Mouse (Mus musculus) cerebellum, postnatal 10 days (tissue): Measurements from ENCODE around the gene Bace2.
A peak's percentile ranks its signal among the peaks of the same experiment; 100 is the strongest.

Source experiments
- DNase-seq, 2 experiments: peaks; one replicate each; pipeline ENCODE4 v3.0.0; 2021; ENCODE audit warnings: mixed read lengths in 2 of 2

Bace2 gene

DNA sequence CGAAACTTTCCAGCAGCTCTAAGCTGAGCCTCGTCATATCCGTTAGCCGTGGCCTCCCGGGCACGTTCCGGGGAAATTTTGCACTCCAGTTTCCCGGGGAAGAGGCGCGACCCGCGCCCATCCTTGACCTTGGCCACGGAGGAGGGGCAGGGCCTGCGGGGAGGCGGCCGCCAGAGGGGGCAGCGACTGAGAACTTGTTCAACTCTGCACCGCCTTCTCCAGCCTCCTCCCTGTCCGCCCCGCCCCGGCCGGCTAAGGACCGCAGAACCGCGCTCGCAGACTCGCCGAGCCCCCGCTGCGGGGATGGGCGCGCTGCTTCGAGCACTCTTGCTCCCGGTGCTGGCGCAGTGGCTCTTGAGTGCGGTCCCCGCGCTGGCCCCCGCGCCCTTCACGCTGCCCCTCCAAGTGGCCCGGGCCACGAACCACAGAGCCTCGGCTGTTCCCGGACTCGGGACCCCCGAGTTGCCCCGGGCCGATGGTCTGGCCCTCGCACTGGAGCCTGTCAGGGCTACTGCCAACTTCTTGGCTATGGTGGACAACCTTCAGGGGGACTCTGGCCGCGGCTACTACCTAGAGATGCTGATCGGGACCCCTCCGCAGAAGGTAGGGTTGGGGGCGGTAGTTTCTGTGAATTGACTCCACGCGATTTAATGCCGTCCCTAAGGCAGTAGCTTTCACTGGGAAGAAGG lies at the start of gene Bace2:
Gene Bace2 (plus strand): TSS at position 244 of the 689 bp plus-strand sequence.
- peak; percentile 62 to 75 for DNase-seq

DNA sequence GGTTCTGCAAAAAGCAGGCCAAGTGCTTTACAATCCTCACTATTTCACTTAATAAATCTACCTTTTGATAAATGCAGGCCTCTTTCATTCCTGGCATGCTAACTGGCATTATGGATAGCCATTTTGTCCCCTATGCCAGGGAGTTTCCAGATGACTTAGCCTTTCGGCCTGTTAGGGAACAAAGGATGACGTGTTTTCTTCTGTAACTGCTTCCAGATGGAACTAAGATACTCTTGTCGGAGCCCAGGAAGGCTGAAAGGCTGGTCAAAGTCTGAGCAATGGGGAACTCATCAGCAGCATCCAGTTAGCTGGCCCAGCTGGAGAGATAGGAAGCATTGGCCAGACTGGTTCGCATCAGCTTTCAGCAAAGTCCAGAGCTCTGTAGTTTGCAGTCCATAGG lies 48.9 kb upstream of the Bace2 start:
- DNase-seq = no peak

DNA sequence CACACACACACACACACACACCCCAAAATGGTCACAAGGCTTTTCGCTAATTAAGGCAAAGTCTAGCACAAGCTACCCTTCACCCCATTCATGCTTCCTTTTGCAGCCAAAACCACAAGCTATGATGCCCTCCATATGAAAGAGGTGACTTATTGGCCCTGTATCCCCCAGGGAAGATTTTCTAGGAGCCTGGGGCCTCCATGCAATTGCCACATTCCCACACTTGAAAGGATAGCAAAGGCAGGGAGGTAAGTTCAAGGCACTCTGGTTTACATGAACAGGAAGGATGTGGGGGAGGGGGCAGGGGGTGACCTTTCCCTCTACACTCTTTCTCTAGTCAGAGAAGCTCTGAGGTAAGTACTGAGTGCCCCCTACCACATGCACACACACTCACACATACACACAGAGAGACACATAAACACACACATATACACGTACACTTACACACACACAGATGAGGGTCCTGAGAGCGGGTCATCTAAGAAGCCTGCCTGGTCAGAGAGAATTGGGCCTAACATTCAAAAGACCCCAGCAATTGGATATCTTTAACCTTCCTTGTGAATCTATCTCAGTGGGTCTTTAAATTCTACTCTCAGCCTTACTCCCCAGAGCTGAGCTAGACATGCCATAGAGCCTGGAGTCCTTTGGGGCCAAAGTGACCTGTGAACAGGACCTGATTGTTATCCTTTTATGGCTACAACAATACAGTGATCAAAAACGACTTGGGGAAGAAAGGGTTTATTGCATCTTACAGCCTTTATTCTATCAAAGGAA lies 46.6 kb upstream of the Bace2 start:
- DNase-seq = no peak

DNA sequence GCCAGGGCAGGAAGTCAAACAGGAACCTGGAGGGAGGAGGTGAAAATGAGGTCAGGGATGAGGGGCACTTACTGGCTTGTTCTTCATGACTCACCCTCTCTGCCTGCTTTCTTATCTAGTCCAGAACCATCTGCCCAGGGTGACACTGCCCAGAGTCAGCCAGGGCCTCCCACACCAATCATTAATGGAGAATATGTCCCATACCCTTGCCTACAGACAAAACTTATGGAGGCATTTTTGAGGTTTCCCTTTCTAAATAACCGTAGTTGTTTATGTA lies 46.0 kb upstream of the Bace2 start:
- DNase-seq = no peak

DNA sequence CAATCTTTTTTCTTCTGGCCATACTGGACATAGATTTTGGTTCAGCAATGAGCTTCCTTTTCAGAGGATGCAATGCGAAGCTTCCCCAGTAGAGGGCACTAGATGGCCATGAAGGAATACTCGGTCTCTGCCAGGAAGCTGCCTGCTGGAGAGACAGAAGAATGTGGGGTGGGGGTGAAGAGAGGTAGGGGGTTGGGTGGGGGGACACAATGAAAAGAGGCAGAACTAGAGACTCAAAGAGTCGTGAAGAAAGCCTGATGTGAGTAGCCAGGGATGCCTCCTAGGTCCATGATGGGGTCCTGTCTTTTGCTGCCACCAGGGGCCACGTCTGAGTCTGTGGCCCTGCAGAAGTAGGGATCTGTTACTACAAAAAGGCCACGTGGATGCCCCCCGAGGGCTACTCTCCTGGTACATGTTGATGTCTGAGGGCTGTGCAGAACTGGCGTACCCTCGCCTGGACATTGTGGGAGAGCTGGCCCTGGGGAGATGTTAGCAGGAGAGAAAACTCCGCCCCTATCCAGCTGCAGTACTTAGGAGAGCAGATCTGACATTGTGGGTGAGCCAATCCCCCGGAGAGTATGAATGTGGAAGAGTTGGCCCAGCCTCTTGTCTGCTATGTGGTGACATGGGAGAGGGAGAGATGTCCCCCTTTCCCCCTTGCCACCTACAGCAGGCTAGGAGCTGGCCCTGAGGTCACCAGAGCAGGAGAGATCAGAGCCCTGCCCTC lies 43.4 kb upstream of the Bace2 start:
- peak; percentile 89 to 93 for DNase-seq

DNA sequence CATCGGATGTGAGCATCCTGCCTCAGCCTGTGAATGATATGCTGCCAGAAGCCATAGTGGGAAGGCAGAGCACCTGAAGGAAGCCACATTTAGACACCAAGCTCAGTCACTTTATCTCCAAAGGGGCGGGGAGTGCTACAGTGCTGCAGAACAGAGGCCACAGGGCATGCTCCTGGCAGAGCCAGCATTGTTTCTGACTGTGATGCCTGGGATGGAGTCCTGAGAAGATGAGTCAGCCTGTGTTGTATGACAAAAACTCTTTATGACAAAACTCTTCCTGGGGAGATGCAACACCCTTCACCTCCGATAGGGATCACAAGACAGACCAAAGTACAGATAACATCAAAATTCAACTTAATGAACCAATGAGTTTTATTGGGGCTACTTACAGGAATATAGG lies 35.0 kb upstream of the Bace2 start:
- DNase-seq = no peak

DNA sequence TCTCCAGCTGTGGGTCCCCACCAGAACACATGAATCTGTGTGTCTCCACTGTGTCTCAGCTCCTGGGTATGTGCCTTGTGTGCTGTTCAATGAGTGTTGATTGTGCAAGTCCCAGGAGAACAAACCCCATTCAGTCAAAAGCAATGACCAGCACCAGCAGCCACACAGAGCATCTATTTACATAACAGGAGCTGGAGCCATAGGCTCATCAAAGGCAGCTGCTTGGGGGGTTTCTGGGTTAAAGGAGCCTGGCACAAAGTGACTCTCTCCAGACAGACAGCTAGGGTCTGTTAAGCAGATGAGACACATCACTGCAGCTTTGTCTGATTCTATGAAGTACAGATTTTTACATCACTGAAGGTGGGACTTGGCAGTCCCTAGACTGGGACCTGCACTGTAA lies 33.9 kb upstream of the Bace2 start:
- DNase-seq = no peak

DNA sequence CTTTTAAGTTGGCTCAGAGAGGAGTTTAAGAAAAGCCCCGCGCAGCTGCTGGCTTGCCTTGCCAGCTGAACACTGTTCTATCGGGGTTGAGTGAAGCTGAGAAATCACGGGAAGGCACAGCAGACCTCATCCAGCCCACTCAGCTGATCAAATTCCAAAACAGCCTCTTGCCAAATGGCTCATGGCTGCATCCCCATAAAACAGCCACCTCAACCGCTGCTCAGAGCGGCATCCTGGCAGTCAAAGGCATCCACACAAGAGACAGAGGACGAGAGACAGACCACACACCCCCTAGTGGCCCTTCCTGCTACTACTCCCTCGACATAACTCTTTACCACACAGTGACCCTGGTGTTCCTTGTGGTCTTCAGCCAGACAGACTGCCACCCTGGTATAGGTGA lies 30.6 kb upstream of the Bace2 start:
- peak; percentile 65 to 69 for DNase-seq

DNA sequence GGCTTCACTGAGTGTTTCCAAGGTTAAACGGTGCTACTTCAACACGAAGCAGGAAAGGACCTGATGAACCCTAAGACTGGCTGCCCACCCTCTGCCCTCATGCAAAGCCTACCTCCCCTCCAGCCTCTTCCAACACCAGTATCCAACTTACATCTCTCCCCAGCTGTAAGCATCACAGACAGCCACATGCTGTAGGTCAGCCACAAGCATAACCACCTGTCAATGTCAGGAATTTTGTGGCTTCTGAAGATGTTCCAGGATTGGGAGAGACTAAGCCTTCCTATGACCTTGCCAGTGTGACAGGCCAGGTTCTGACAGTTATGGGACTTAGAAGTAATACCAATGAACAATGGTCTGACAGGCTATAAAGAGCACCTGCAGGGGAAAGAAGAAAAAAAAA lies 27.9 kb upstream of the Bace2 start:
- no peak for DNase-seq

DNA sequence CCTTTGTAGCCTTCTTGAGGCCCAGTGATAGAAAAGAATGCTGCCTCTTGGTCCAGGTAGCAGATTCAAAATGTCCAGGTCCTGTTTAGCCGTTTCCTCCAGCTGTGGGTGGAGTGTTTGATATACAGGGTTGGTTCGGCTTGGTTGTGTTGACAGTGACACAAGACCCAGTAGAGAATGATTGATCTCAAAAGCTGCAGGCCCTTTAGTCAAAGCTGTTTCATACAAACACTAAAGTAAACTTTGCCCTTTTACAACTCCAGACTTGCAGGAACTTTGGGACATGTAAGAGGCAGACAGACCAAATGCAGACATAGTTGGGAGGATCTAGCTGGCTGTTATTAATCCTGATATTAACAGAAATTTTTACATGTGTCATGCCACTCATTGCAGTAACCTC lies 3.5 kb upstream of the Bace2 start:
- no peak for DNase-seq

DNA sequence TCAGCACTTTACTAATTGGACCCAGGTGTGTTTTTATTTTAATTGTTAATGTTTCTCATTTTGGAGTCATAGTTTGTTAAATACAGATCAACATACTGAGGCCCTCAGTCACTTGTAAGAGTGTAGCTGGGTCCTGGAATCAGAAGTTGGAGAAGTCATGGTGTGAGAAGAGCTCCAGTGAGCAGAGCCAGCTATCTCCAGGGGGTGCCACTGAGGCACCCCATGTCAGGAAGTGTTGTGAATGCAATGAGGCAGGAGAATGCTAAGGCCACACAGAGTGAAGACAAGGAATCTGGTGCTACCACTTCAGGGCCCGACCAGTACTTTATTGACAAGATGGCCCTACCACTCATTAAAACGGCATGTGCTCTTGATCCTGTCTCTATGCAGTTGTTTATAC lies 1.9 kb upstream of the Bace2 start:
- no peak for DNase-seq

DNA sequence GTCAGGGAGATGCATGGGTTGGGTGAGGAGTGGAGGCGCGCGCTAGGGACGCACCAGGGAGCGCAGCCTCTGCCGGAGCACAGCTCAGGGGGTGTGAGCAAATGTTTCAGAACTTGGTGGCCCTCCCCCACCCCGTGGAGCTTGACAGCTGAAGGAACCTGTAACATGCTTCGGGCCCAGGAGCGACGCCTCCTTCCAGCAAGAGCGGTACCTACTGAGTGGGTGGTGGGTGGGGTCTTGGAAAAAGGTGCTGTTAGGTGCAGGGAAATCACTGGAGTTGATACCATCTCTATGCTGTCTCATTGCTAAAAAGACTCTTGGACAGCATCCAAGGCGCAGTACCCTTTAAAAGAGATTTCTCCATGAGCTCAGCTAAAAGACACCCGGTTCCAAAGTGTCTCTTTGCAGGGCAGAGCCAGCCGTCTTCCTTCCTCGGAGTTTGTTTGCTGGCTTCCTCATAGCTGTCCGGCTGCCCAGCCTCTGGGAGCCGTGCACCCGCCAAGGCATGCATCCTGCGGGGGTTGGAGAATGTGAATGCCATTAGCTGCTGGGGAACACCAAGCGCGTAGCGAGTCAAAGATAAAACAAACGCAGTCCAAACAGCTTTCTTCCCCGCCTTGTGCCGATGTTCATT lies 763 bp downstream of the Bace2 start:
- DNase-seq = peak; percentile 28 to 42

DNA sequence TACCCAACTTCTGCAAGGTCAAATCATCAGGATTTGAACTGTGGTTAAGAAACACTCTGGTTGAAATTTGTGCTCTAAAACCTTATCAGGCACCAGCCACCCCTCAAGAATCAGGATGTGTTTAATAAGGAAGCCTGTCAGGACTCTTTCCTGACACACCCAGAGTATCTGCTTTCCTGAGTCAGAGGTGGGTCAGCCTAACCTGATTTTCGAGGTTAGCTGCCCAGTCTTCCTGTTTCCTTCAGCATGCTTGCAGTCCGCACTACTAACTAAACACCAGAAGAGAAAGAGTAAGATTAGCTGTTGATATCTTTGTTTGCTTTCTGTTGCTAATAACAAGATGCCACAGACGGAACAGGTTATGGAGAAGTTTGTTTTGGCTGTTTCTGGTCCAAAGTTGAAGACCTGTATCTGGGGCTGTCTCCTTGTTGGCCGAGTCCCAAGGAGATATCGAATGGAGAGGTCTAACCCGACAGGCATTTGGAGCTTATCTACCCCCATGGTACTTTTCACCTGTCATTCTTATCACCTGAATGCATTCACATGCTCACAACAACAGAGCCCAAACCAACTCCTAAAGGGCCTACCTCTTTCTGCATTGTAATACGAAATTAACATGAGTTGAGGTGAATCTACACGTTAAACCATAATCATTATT lies 5.8 kb downstream of the Bace2 start:
- no peak for DNase-seq

DNA sequence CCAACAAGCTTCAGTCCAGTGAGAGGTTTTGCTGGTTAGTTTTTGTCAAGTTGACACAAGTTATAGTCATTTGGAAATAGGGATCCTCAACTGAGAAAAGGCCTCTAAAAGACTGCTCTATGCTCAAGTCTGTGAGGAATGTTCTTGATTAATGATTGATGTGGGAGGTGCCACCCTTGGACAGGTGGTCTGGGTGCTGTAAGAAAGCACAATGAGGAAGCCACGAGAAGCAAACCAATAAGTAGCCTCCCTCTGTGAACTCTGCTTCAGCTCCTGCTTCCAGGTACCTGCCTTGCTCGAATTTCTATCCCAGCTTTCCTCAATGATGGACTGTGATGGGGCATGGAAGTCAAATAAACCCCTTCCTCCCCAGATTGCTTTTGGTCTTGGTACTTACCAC lies 9.6 kb downstream of the Bace2 start:
- no peak for DNase-seq

DNA sequence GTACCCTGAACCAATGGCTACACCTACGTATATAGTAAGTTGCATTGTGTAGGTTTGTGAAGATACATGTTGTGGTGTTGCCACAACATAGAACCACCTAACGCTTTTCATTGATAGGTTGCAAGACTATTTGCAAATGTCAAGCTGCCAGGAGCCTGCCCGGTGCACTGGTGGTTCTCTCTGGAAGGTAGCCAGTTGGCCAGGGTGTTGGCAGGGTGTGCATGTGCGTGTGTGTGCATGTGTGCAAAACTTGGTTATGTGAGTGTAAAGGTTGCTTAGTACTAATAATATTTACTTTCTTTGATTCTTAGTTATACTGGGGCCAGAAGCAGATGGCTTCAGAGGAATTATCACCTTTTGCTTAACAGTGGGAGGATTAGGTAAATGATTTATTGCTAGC lies 13.7 kb downstream of the Bace2 start:
- peak; percentile 85 for DNase-seq

DNA sequence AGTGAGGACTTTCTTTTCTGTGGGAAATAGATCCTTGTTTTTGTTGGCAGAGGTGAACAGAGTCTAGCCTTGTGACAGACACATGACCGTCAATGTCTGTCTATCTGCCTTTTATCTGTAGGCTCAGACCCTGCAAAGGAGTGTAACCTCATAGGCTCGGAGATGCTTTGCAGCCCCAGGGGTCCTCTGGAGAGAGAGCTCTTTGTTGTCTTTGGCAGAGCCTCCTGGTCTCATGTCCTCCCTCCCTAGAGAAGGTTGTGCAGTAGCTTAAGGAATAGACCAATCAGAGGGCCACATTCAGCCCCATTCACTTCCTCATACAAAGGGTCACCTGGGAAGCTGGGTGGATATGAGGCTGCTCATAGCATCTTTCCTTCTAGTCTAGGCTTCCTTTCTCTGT lies 31.4 kb downstream of the Bace2 start:
- DNase-seq = no peak

DNA sequence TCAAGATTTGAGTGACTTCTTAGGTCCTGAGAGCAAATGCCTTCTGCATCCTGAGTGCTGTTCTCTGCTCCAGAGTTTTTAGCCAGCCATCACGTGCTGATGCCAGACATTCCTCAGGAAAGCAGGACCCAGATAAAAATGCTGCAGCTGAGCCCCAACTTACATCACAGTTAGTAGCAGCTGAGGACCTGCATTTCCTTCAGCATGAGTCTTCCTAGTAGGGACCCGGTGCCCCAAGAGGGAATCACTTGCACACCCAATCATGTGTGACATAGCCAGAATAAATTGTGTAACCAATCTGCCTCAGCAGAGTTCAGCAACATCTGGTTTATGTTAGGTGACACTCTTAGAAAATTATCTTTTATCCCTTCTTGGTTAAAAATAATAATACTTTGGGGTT lies 34.7 kb downstream of the Bace2 start:
- no peak for DNase-seq

DNA sequence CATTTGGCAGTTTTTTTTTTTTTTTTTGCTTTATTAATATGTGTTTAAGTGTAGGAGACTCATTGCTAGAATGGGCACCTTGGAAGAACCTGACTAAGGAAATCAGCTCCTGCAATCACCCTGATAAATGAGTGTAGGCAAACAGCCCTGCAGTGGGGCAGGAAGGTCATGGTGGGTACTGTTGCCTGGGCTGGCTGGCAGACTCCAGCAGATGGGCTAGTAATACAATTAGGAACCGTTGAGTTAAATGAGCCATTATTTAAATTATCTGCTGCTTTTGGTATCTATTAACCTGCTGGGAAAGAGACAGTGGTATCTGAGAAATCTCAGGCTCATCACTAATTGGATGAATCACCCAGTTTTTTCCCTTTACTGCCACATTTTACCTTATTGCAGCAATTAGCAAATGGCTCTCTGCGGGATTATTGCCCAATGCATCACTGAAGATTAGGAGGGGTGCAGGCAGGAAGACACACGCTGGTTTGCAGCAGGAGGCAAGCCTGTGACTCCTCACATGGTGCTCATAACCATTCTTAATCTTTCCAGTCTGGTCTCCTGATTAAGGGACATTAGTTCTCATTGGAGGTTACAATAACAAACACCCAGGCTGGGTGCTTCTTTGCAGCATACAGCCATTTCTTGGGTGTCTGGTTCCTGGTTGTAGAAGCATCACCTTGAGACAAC lies 35.3 kb downstream of the Bace2 start:
- DNase-seq = no peak

DNA sequence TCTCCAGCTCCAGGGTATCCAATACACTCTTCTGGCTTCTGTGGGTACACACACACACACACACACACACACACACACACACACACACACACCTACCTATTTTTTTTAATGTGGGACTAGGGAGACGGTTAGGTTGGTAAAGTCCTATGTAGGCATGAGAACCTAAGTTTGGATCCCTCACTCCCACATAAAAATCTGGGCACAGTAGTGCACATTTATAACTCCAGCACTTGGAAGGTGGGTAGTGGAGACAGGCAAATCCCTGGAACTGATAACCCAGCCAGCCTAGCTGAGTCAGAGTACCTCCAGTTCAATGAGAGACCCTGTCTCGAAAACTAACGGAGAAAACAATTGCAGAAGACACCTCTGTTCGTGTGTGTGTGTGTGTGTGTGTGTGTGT lies 39.9 kb downstream of the Bace2 start:
- DNase-seq = no peak

DNA sequence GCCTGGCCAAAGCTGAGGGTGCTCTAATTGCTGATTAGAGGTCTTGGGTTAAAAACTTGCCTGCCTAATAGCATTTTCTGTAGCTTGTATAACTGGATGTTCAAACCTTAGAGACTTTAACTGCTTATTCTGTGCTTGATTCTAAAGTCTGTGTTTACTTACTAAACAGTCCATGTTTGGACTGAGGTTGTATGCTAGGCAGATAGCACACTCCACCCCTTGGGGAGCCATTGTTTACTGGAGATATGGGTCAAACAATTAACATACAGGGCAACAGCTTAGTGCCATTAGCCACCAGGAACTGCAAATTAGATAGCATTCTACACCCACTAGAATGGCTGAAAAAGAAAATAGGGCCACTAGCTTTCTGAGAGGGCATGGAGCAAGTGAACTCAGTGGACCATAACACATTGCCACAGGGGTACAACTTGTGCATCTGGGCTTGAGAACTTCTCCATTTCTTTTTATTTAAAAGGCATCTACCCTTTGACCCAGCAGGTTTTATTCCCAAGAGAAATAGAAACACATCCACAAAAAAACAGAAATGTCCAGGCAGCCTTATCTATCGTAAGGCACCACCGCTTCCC lies 41.5 kb downstream of the Bace2 start:
- DNase-seq = no peak

DNA sequence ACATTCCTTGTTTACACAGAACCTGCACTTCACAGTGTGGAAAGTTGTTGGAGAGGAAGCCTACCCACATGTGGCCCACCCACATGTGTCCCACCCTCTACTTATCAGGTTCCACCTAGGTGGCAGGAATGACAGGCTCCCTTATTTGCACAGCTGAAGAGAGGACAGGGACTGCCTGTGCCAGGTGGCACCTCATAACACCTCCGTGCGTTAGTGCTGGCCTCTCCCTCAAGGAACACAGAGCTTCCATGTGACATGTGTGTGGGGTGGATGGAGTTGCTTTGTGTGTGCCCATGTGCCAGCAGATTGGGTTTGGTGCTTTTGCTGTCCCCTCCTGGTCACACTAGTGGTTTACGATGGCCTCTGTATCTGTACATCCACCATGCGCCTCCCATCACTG lies 43.4 kb downstream of the Bace2 start:
- no peak for DNase-seq

DNA sequence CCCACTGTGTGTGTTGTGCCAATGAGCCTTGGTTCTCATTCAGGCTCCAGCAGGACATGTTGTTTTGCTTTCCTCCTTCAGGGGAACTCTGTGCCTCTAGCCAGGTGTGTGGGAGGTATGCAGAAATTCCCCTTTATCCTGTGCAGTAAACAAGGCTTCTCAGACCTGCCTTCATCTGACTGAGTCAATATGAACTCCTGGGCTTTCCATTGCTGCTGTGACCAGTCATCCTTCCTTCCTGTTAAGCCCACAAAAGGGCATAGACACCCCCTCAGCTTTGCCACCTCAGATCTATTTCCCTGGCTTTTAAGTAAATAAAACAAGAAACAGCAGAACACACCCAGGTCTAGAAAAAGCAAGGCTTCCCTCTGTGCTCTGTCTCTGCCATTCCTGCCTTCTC lies 45.2 kb downstream of the Bace2 start:
- DNase-seq = no peak
